Mouse (Mus musculus): ENCODE results near the gene Sprtn.

DNA sequence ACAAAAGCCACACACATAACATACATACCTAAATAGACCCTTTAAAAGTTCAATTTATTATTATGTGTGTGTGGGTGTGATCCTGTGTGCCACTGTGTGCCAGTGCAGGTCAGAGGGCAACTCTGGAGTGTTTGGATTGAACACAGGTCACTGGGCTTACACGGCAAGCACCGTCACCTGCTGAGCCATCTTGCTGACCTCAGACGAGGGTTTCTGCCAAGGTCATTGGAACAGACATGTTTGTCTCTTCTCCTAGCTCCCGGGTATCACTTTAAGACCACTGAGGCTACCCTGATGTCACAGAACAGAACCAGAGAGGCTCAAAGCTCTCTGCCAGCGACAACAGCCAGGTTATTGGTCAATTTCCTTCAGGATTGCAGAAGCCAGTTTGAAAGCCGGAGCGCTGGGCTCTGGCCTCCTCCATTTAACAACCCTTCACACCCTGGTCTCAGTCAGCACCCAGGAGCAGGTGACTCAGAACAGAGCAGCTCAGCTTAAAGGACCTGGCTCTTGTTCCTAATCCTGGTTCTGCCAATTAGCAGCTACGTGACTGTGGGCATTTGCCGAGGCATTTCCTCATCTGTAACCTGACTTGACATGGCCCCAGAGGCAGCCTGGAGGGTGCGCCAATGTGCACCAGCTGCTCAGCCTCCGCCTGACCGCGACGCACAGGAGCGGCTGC is 26.4 kb downstream of the Sprtn start:
- TF ChIP-seq POLR2A (IDR thresholded peaks at IDR 0.05; ENCODE audit: control insufficient read depth, extremely low read depth, insufficient read depth, low read length, poor library complexity) (no peak), CTCF (IDR thresholded peaks at IDR 0.05; ENCODE audit: borderline replicate concordance, control insufficient read depth, extremely low read depth, insufficient read depth, low read length, poor library complexity) (no peak)

Measured in thymus, adult 2 months (tissue).